Mouse (Mus musculus): ENCODE data around the gene Plxnb2. TPM values are rescaled to one million over a fixed set of nuclear protein-coding genes. Genes with fewer than 3 reads are reported as not detected.

Plxnb2 gene
- polyA plus RNA-seq, 1 experiment: 194 TPM

DNA sequence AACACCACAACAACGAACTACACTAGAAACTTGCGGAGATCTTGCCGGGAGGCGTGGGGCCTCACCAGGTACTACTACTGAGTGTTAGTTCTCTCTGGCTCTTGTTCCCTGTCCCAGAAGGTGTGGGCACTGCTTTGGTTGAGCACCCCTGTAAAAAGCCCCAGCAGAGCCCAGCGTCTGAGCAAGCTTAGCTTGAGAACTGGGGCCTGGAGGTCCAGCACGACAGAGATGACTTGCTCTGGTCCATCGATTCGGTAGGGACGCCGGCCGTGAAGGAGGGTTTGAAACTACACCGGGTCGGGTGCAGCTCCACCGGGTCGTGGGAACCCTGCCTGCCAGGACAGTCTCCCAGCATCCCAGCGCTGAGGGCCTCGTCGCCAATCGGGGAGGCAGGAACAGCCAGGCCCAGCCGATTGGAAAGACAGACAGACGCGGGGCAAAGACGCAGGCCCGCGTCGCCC lies 477 bp downstream of the Plxnb2 start:
- Histone ChIP-seq H3K4me3 (ENCODE audit: insufficient read depth, low read length) (peak overlapping the region; percentile 89), H3K4me1 (ENCODE audit: control insufficient read depth, insufficient read depth, low read length) (peaks cover 10% of the 10 kb centered on the region), H3K27ac (ENCODE audit: insufficient read depth, low read length) (peak overlapping the region; percentile 90)
- TF ChIP-seq POLR2A (IDR thresholded peaks at IDR 0.05; ENCODE audit: low read depth, low read length) (0 out of 2 replicates have a peak, but pooled peaks have one; percentile 9), CTCF (IDR thresholded peaks at IDR 0.05; ENCODE audit: borderline replicate concordance, insufficient read depth, low read length) (no peak)

DNA sequence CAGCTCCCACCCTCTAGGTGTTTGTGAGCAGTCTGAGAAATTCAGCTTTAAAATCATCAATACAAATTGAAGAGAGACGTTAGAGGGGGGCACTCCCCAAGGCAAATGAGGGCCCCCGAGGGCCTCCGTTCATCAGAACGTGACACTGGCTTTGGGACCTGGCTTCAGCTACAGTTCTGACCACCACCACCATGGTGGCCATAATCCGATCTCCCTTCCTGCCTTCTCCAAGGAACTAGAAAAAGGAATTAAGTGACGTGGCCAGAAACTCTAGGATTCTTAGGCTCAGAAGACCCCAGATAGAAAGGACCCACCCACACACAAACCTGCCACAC lies 991 bp downstream of the Plxnb2 start:
- peak overlapping the region; percentile 90 for H3K27ac ChIP-seq (ENCODE audit: insufficient read depth, low read length)
- TF ChIP-seq CTCF (IDR thresholded peaks at IDR 0.05; ENCODE audit: borderline replicate concordance, insufficient read depth, low read length) (no peak), POLR2A (IDR thresholded peaks at IDR 0.05; ENCODE audit: low read depth, low read length) (no peak)
- H3K4me1 ChIP-seq (ENCODE audit: control insufficient read depth, insufficient read depth, low read length): peaks cover 10% of the 10 kb centered on the region
- H3K4me3 ChIP-seq (ENCODE audit: insufficient read depth, low read length): peak overlapping the region; percentile 89

DNA sequence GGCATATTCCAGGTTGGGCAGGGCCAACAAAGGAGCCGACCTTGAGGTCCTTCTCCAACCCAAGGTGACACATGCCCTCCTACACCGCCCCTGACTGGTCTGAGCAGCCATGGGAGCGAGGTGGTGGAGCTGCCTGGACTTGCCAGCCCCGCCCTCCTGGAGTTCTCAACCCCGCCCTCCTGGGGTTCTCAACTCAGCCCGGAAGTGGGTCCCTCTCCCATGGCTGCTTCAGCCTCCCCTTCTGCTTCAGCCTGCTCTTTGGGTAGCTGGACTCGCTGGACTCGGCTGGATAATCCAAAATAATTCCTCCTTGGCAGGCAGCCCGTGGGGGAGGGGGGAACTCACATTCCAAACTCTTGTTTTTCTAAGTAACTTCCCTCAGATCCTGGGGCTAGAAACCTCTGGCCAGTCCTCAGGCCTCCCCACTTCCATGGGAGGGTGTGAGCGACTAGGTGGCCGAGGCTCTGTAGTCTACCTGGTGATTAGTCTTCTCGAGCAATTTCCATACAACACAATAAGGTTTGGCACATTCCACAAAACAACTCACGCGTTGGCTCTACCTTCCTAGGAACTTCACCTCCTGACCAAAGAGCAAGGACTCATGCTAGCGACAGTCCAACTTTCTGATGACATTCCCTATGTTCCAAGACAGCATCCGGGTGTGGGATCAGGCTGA lies 1.5 kb downstream of the Plxnb2 start:
- peaks cover 10% of the 10 kb centered on the region for H3K4me1 ChIP-seq (ENCODE audit: control insufficient read depth, insufficient read depth, low read length)
- H3K27ac ChIP-seq (ENCODE audit: insufficient read depth, low read length): peak overlapping the region; percentile 90
- peak; percentile 73 for TF ChIP-seq POLR2A (IDR thresholded peaks at IDR 0.05; ENCODE audit: low read depth, low read length)
- no peak for TF ChIP-seq CTCF (IDR thresholded peaks at IDR 0.05; ENCODE audit: borderline replicate concordance, insufficient read depth, low read length)
- H3K4me3 ChIP-seq (ENCODE audit: insufficient read depth, low read length): peak overlapping the region; percentile 89

DNA sequence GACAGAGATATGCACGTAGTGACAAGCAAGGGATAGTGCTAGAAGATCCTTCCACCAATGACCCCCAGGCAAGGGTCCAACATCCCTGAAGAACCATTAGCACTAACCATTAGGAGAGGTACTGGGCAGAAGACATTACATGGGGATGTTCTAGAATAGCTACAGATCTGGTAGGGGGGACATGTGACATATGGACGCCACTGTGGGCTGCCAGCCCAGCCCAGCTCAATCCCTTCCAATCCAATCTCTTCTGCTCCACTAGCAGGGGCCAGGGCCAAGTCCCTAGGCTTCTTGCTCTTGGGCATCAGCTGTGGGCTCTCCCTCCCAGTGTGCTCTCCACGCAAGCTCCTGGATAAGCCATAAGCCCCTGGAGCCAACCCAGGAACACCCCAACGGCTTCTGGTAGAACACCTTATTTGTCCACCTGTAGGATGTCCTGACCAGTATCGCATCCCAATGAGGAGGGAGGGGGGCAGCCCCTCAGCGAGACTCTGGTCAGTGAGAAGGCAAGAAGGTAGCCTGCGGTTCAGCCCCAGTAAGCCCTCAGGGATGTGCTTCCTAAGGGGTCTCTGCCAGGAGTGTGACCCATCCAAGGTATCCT lies 2.2 kb downstream of the Plxnb2 start:
- Histone ChIP-seq H3K27ac (ENCODE audit: insufficient read depth, low read length) (peak overlapping the region; percentile 90), H3K4me3 (ENCODE audit: insufficient read depth, low read length) (peak overlapping the region; percentile 33), H3K4me1 (ENCODE audit: control insufficient read depth, insufficient read depth, low read length) (peaks cover 10% of the 10 kb centered on the region)
- TF ChIP-seq CTCF (IDR thresholded peaks at IDR 0.05; ENCODE audit: borderline replicate concordance, insufficient read depth, low read length) (no peak), POLR2A (IDR thresholded peaks at IDR 0.05; ENCODE audit: low read depth, low read length) (no peak)

DNA sequence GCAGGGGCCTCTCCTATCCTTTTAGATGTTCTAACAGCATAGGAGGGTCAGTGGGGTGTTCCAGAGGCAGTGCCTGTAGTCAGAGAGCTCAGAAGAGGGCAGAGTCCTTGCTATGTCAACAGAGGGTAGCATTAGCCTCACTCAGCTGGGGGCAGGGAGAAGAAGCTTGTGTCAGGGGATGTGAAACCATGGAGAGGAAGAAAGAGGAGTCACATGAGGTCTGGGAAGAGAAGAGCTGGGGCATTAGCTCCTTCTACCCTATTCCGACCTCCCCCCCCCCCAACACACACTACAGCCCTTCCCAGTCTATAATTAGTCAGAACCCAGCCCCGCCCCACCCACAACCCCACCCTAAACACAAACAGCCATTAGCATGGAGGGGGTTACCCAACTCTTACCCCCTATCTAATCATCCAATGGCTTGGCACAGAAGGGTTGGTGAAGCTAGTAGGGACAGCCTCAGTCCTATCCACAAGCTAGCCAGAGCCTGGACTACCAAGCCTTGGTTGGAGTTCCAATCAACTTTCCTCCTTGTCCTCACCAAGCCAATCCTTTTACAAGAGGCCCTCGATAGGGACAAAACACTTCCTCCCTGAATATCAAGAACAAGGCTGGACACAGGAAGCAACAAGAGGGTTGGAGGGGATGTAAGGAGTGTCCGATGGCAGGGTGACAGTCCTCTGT lies 2.9 kb downstream of the Plxnb2 start:
- Histone ChIP-seq H3K4me3 (ENCODE audit: insufficient read depth, low read length) (no peak overlapping the region), H3K27ac (ENCODE audit: insufficient read depth, low read length) (peak overlapping the region; percentile 90), H3K4me1 (ENCODE audit: control insufficient read depth, insufficient read depth, low read length) (peaks cover 10% of the 10 kb centered on the region)
- TF ChIP-seq POLR2A (IDR thresholded peaks at IDR 0.05; ENCODE audit: low read depth, low read length): no peak
- TF ChIP-seq CTCF (IDR thresholded peaks at IDR 0.05; ENCODE audit: borderline replicate concordance, insufficient read depth, low read length): no peak

DNA sequence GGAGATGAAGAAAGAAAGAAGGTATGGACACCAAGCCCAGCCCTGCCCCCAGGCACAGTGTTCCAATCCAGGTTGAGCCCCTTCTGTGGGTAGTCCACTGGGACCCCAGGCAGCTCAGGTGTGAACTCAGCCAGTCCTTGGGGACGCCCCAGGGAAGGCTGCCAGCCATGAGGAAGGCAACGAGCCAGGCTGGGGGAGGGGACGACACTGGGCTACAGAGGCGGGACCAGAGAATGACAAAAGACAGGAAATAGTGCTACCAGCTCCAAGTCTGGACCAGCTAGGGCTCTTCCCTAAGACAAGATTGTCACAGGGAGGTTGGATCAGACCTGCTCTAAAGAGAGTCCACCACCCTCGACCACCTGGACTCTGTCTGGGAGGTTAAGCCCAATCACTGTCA lies 3.5 kb downstream of the Plxnb2 start:
- TF ChIP-seq CTCF (IDR thresholded peaks at IDR 0.05; ENCODE audit: borderline replicate concordance, insufficient read depth, low read length) (no peak), POLR2A (IDR thresholded peaks at IDR 0.05; ENCODE audit: low read depth, low read length) (no peak)
- Histone ChIP-seq H3K27ac (ENCODE audit: insufficient read depth, low read length) (peak overlapping the region; percentile 21; the same call in 1 of the 2 replicates), H3K4me3 (ENCODE audit: insufficient read depth, low read length) (no peak overlapping the region), H3K4me1 (ENCODE audit: control insufficient read depth, insufficient read depth, low read length) (peaks cover 10% of the 10 kb centered on the region)

DNA sequence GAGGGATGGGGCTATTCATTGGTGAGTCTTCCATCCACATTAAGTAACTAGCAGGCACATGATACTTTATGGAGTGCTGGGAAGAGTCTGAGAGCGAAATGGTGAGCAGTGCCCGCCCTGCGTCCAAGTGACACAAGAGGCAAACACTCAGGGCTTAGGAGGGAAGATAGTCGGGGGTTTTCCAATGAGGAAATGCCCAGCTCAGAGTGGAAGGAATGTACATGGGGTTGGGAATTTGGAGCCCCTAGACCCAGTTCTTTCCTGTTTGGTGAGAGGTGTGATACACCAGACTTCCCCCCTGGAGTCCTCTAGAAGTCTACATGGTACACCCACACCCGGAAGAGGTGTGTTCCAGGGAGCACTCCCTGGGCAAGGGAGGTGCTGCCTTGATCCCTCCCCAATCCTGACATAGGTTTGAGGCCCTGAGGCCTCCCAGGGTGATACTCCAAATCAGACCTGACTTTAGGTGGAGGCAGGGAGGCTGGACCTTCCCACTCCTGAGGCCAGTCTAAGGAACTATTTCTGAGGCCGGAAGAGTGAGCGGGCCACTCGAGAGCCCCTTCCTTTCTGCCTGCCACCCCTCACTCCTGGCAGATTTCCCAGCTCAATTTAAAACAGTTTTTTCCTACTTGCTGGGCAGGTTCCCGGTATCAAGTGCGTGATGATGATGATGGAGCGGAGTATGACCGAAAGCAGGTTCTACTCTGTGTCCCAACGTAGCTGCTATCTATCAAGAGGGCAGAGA lies 5.0 kb downstream of the Plxnb2 start:
- no peak overlapping the region for H3K27ac ChIP-seq (ENCODE audit: insufficient read depth, low read length)
- TF ChIP-seq POLR2A (IDR thresholded peaks at IDR 0.05; ENCODE audit: low read depth, low read length) (no peak), CTCF (IDR thresholded peaks at IDR 0.05; ENCODE audit: borderline replicate concordance, insufficient read depth, low read length) (no peak)

DNA sequence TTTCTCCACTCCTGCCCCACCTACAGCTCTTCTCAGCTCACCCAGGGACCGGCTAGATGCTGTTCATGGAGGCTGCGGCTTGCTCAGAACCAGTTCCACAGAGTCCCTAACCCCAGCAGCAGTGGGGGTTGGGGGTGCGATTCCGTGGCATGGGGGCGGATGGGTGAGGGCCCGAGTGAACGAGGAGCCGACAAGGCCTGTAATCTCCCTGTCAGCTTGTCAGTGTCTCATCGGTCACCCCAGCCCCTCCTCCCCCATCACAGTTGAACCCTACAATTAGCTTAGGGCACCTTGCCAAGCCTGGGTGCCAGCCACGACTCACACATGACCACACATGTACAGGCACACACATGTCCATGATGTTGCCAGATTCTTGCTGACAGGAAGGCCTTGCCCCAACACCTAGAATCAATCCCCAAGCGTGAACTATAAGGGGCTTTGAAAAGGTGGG lies 5.7 kb downstream of the Plxnb2 start:
- TF ChIP-seq POLR2A (IDR thresholded peaks at IDR 0.05; ENCODE audit: low read depth, low read length): no peak
- TF ChIP-seq CTCF (IDR thresholded peaks at IDR 0.05; ENCODE audit: borderline replicate concordance, insufficient read depth, low read length): no peak
- Histone ChIP-seq H3K4me3 (ENCODE audit: insufficient read depth, low read length) (no peak overlapping the region), H3K4me1 (ENCODE audit: control insufficient read depth, insufficient read depth, low read length) (peaks cover 14% of the 10 kb centered on the region), H3K27ac (ENCODE audit: insufficient read depth, low read length) (no peak overlapping the region)

More for the DNA sequence above, 5.0 kb downstream of the Plxnb2 start:
- Histone ChIP-seq H3K4me3 (ENCODE audit: insufficient read depth, low read length) (no peak overlapping the region), H3K4me1 (ENCODE audit: control insufficient read depth, insufficient read depth, low read length) (peaks cover 10% of the 10 kb centered on the region)

DNA sequence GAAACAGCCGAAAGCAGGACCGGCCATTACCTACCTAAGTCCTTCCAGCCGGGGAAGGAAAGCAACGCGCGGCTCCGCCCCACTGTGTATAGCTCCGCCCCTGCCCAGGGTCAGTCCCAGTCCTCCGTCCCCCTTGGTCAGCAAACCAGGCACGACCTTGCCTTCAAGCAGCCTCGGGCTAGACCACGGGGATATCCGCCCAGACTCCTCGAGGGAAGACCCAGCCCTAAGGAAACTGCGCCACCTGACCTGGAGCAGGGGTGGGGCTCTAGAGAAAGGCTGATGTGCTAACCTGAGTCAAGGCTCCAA lies 6.7 kb downstream of the Plxnb2 start:
- no peak overlapping the region for H3K27ac ChIP-seq (ENCODE audit: insufficient read depth, low read length)

More for the DNA sequence above, 6.7 kb downstream of the Plxnb2 start:
- TF ChIP-seq POLR2A (IDR thresholded peaks at IDR 0.05; ENCODE audit: low read depth, low read length): no peak
- no peak for TF ChIP-seq CTCF (IDR thresholded peaks at IDR 0.05; ENCODE audit: borderline replicate concordance, insufficient read depth, low read length)
- H3K4me3 ChIP-seq (ENCODE audit: insufficient read depth, low read length): peak overlapping the region; percentile 41
- peaks cover 18% of the 10 kb centered on the region for H3K4me1 ChIP-seq (ENCODE audit: control insufficient read depth, insufficient read depth, low read length)

Data from embryonic fibroblast, embryonic 13.5 days (primary cell).